Mouse (Mus musculus) ES-Bruce4 (cell line): ENCODE results near the gene Snap25.

Experiments
- CTCF ChIP-seq: IDR thresholded peaks from one replicate; pipeline ENCODE4 v1.8.1; 2011; ENCODE audit warnings: low read depth, low read length
- EP300 ChIP-seq: IDR thresholded peaks from 2 replicates; pipeline ENCODE4 v1.6.1; 2011; ENCODE audit warnings: low read depth, low read length; ENCODE audit not compliant: insufficient read depth
- POLR2A ChIP-seq: IDR thresholded peaks from one replicate; pipeline ENCODE4 v1.8.1; 2011; ENCODE audit warnings: low read length; ENCODE audit not compliant: insufficient read depth

GRCm38 (mm10) chr2:136713299-136713758, at the start of gene Snap25:
- TF ChIP-seq POLR2A = no peak
- TF ChIP-seq EP300 = 0 out of 2 replicates have a peak, but pooled peaks have one; percentile 14
- TF ChIP-seq CTCF = no peak
